Mouse (Mus musculus) neural tube, embryonic 14.5 days (tissue): ENCODE measurements around the gene 4930579F01Rik. TPM values are rescaled to one million over a fixed set of nuclear protein-coding genes. Genes with fewer than 3 reads are reported as not detected.

ENCODE experiments used
- ATAC-seq: fragments of 200-750 bp; cut with Nextera tagmentation; 2 replicates; pipeline ENCODE4 v1.8.0; 2017; ENCODE audit warnings: low read depth, mild to moderate bottlenecking, moderate TSS enrichment, moderate library complexity
- H3K27ac ChIP-seq: fragments of 300-500 bp; sonication (generic); 2 replicates; pipeline ENCODE4 v1.5.1; 2014; ENCODE audit warnings: low read depth, mild to moderate bottlenecking, control low read depth, low read length, moderate library complexity, mixed read lengths
- H3K27me3 ChIP-seq: fragments of 300-500 bp; sonication (generic); 2 replicates; pipeline ENCODE4 v1.6.1; 2014; ENCODE audit warnings: low read length; ENCODE audit not compliant: control insufficient read depth, insufficient read depth
- H3K36me3 ChIP-seq: fragments of 300-500 bp; sonication (generic); 2 replicates; pipeline ENCODE4 v1.6.1; 2014; ENCODE audit warnings: low read length, mixed read lengths; ENCODE audit not compliant: control insufficient read depth, insufficient read depth
- H3K4me1 ChIP-seq: fragments of 300-500 bp; sonication (generic); 2 replicates; pipeline ENCODE4 v1.6.1; 2014; ENCODE audit warnings: low read length; ENCODE audit not compliant: control insufficient read depth, insufficient read depth
- H3K4me2 ChIP-seq: fragments of 300-500 bp; sonication (generic); 2 replicates; pipeline ENCODE4 v1.6.1; 2014; ENCODE audit warnings: mild to moderate bottlenecking, low read depth, low read length, control low read depth
- H3K4me3 ChIP-seq: fragments of 300-500 bp; sonication (generic); 2 replicates; pipeline ENCODE4 v1.5.1; 2014; ENCODE audit warnings: low read depth, low read length, control low read depth, mixed read lengths
- H3K9ac ChIP-seq: fragments of 300-500 bp; sonication (generic); replicated peaks from 2 replicates; pipeline ENCODE4 v1.6.1; 2014; ENCODE audit warnings: low read depth, mild to moderate bottlenecking, control low read depth, low read length, mixed read lengths
- H3K9me3 ChIP-seq: fragments of 300-500 bp; sonication (generic); 2 replicates; pipeline ENCODE4 v1.6.1; 2016; ENCODE audit warnings: low read length; ENCODE audit not compliant: control insufficient read depth
- WGBS: fragments of 180-500 bp; shearing (Covaris S2); extraction: QIAGEN DNeasy Blood & Tissue Kit; methylation state at CpG from one replicate; pipeline ENCODE4 v1.1.7; 2014; 5-methylcytosine and 5-hydroxymethylcytosine counted together
- polyA plus RNA-seq: library from polyadenylated mRNA; unstranded; fragments of >200 nt; fragmentation: Nextera tagmentation; extraction: Ambion mirVana; gene quantifications from 2 replicates; pipeline ENCODE4 v1.2.1, GENCODE M21; 2014

The 4930579F01Rik gene
- polyA plus RNA-seq, 1 experiment from 2014 or later, result not detected

DNA sequence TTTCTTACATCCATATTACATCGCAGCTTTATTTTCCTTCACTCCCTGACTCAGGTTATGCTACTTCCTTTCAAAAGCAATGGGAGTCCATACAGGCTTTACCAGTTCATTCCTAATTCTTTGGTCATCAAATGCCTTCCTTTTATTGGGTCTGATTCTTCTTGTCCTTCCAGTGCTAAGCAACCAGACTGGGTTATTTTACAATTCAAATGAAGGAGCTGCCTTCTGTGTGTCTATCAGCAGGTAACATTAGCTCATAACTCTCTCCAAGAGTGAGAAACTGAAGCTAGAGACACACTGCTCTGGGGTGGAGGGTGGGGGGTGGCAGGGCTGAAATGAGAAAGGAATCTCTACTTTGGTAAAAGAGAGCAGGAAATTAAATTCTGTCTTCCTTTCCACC, 62.9 kb downstream of the 4930579F01Rik start:
- H3K27ac ChIP-seq, result no peak overlapping the region
- no peaks in the 10 kb centered on the region for H3K27me3 ChIP-seq
- no peak overlapping the region for H3K4me2 ChIP-seq
- H3K4me1 ChIP-seq, result no peaks in the 10 kb centered on the region
- no peaks in the 10 kb centered on the region for H3K36me3 ChIP-seq
- H3K9ac ChIP-seq, result no peak overlapping the region
- ATAC-seq, result no peak
- WGBS, result 21% methylated on average over 1 of the region's 1 CpGs
- H3K4me3 ChIP-seq, result no peak overlapping the region
- H3K9me3 ChIP-seq, result no peaks in the 10 kb centered on the region

DNA sequence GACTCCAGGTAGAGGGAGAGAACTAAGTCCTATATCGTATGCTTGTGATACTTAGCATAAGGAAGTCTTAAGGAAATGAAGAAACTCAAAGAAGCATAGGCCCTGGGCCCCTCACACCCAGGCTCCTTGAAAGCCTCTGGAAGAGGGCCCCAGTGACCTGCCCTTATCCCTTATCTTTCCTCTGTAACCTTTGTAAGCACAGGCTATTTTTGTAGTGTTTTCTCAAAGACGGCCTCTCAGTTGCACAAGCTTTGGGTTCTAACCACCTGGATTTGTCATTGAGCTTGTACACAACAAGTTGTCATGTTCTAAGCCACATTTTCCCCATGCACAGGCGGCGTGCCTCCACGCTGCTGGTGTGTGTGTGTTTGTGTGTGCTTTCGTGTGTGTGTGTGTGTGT, 64.5 kb downstream of the 4930579F01Rik start:
- Histone ChIP-seq H3K36me3 (no peaks in the 10 kb centered on the region), H3K4me2 (no peak overlapping the region), H3K4me3 (no peak overlapping the region), H3K27ac (no peak overlapping the region), H3K4me1 (no peaks in the 10 kb centered on the region), H3K9ac (no peak overlapping the region), H3K27me3 (no peaks in the 10 kb centered on the region), H3K9me3 (no peaks in the 10 kb centered on the region)
- ATAC-seq, result no peak
- 96% methylated on average over 6 of the region's 6 CpGs for WGBS

GRCm38 (mm10) chr3:138123842-138124241, 69.8 kb downstream of the 4930579F01Rik start:
- WGBS, result 86% methylated on average over 10 of the region's 10 CpGs

GRCm38 (mm10) chr3:138121461-138121860, 72.2 kb downstream of the 4930579F01Rik start:
- Histone ChIP-seq H3K4me1 (no peaks in the 10 kb centered on the region), H3K4me3 (no peak overlapping the region), H3K27me3 (no peaks in the 10 kb centered on the region), H3K36me3 (no peaks in the 10 kb centered on the region), H3K27ac (no peak overlapping the region), H3K4me2 (no peak overlapping the region), H3K9me3 (no peaks in the 10 kb centered on the region), H3K9ac (no peak overlapping the region)
- 95% methylated on average over 2 of the region's 2 CpGs for WGBS
- ATAC-seq, result no peak

More at GRCm38 (mm10) chr3:138123842-138124241, 69.8 kb downstream of the 4930579F01Rik start:
- Histone ChIP-seq H3K4me1 (no peaks in the 10 kb centered on the region), H3K9me3 (no peaks in the 10 kb centered on the region), H3K27ac (no peak overlapping the region), H3K4me2 (no peak overlapping the region), H3K27me3 (no peaks in the 10 kb centered on the region), H3K36me3 (no peaks in the 10 kb centered on the region), H3K9ac (no peak overlapping the region), H3K4me3 (no peak overlapping the region)
- no peak for ATAC-seq

- ATAC-seq, result no peak
- 95% methylated on average over 16 of the region's 16 CpGs for WGBS
- Histone ChIP-seq H3K4me1 (no peaks in the 10 kb centered on the region), H3K27me3 (no peaks in the 10 kb centered on the region), H3K9ac (no peak overlapping the region), H3K4me3 (no peak overlapping the region), H3K9me3 (no peaks in the 10 kb centered on the region), H3K4me2 (no peak overlapping the region), H3K36me3 (no peaks in the 10 kb centered on the region), H3K27ac (no peak overlapping the region)
Observed at GRCm38 (mm10) chr3:138119444-138120105, 74.0 kb downstream of the 4930579F01Rik start.

GRCm38 (mm10) chr3:138118831-138119230, 74.8 kb downstream of the 4930579F01Rik start:
- WGBS, result 75% methylated on average over 14 of the region's 14 CpGs
- Histone ChIP-seq H3K9me3 (no peaks in the 10 kb centered on the region), H3K36me3 (no peaks in the 10 kb centered on the region), H3K4me1 (no peaks in the 10 kb centered on the region), H3K4me3 (no peak overlapping the region), H3K27me3 (no peaks in the 10 kb centered on the region), H3K27ac (no peak overlapping the region), H3K9ac (no peak overlapping the region), H3K4me2 (no peak overlapping the region)
- ATAC-seq, result no peak

- no peaks in the 10 kb centered on the region for H3K4me1 ChIP-seq
- no peaks in the 10 kb centered on the region for H3K36me3 ChIP-seq
- no peaks in the 10 kb centered on the region for H3K27me3 ChIP-seq
- H3K4me3 ChIP-seq, result no peak overlapping the region
- ATAC-seq, result no peak
- no peaks in the 10 kb centered on the region for H3K9me3 ChIP-seq
- 79% methylated on average over 6 of the region's 6 CpGs for WGBS
- H3K27ac ChIP-seq, result no peak overlapping the region
- no peak overlapping the region for H3K4me2 ChIP-seq
- H3K9ac ChIP-seq, result no peak overlapping the region
Observed at GRCm38 (mm10) chr3:138118392-138118791, 75.2 kb downstream of the 4930579F01Rik start.

GRCm38 (mm10) chr3:138116871-138117270, 76.8 kb downstream of the 4930579F01Rik start:
- H3K9me3 ChIP-seq, result no peaks in the 10 kb centered on the region
- H3K27me3 ChIP-seq, result no peaks in the 10 kb centered on the region
- H3K27ac ChIP-seq, result no peak overlapping the region
- no peaks in the 10 kb centered on the region for H3K36me3 ChIP-seq
- no peaks in the 10 kb centered on the region for H3K4me1 ChIP-seq
- ATAC-seq, result no peak
- H3K4me3 ChIP-seq, result no peak overlapping the region
- no peak overlapping the region for H3K4me2 ChIP-seq
- 94% methylated on average over 4 of the region's 4 CpGs for WGBS
- no peak overlapping the region for H3K9ac ChIP-seq

- 83% methylated on average over 17 of the region's 17 CpGs for WGBS
- Histone ChIP-seq H3K9ac (no peak overlapping the region), H3K4me2 (no peak overlapping the region), H3K9me3 (no peaks in the 10 kb centered on the region), H3K27ac (no peak overlapping the region), H3K4me1 (no peaks in the 10 kb centered on the region), H3K27me3 (no peaks in the 10 kb centered on the region), H3K4me3 (no peak overlapping the region), H3K36me3 (no peaks in the 10 kb centered on the region)
- ATAC-seq, result no peak
Observed at GRCm38 (mm10) chr3:138114106-138114505, 79.5 kb downstream of the 4930579F01Rik start.
